Mouse (Mus musculus) lung, embryonic 16.5 days (tissue): ENCODE data around the gene Atcay. TPM values are rescaled to one million over a fixed set of nuclear protein-coding genes. Genes with fewer than 3 reads are reported as not detected.
"Not testable (repeated sequence)": the region's sequence is repeated elsewhere in the genome, so short reads cannot be mapped to it uniquely, and the experiment has no call there.

Experiments used
- ATAC-seq: fragments of 200-750 bp; cut with Nextera tagmentation; 2 replicates; pipeline ENCODE4 v1.8.0; 2017; ENCODE audit warnings: low read depth, mild to moderate bottlenecking, moderate library complexity
- H3K27ac ChIP-seq: fragments of 300-500 bp; sonication (generic); 2 replicates; pipeline ENCODE4 v1.5.1; 2014; ENCODE audit warnings: mild to moderate bottlenecking, control low read depth, low read length
- H3K27me3 ChIP-seq: fragments of 300-500 bp; sonication (generic); 2 replicates; pipeline ENCODE4 v1.6.1; 2014; ENCODE audit warnings: low read depth, low read length, mixed read lengths; ENCODE audit not compliant: control insufficient read depth, insufficient read depth
- H3K36me3 ChIP-seq: fragments of 300-500 bp; sonication (generic); 2 replicates; pipeline ENCODE4 v1.6.1; 2014; ENCODE audit warnings: low read length; ENCODE audit not compliant: control insufficient read depth, insufficient read depth
- H3K4me1 ChIP-seq: fragments of 300-500 bp; sonication (generic); replicated peaks from 2 replicates; pipeline ENCODE4 v1.6.1; 2014; ENCODE audit warnings: low read length, mixed read lengths; ENCODE audit not compliant: control insufficient read depth, insufficient read depth
- H3K4me2 ChIP-seq: fragments of 300-500 bp; sonication (generic); 2 replicates; pipeline ENCODE4 v1.6.1; 2014; ENCODE audit warnings: low read depth, low read length, control low read depth
- H3K4me3 ChIP-seq: fragments of 300-500 bp; sonication (generic); 2 replicates; pipeline ENCODE4 v1.5.1; 2014; ENCODE audit warnings: mild to moderate bottlenecking, low read length, control low read depth
- H3K9ac ChIP-seq: fragments of 300-500 bp; sonication (generic); 2 replicates; pipeline ENCODE4 v1.6.1; 2014; ENCODE audit warnings: low read length, control low read depth
- H3K9me3 ChIP-seq: fragments of 300-500 bp; sonication (generic); 2 replicates; pipeline ENCODE4 v1.6.1; 2016; ENCODE audit warnings: low read length; ENCODE audit not compliant: control insufficient read depth
- WGBS: fragments of 180-500 bp; shearing (Covaris S2); extraction: QIAGEN DNeasy Blood & Tissue Kit; methylation state at CpG from one replicate; pipeline ENCODE4 v1.1.7; 2014; 5-methylcytosine and 5-hydroxymethylcytosine counted together
- polyA plus RNA-seq: library from polyadenylated mRNA; unstranded; fragments of >200 nt; fragmentation: Nextera tagmentation; extraction: Ambion mirVana; gene quantifications from 2 replicates; pipeline ENCODE4 v1.2.1, GENCODE M21; 2015

Gene Atcay
- polyA plus RNA-seq, 1 experiment from 2014 or later: 0.36 TPM

- Histone ChIP-seq H3K9ac (peak overlapping the region; percentile 96), H3K4me2 (peak overlapping the region; percentile 90), H3K4me1 (peaks cover 38% of the 10 kb centered on the region), H3K36me3 (peaks cover 50% of the 10 kb centered on the region), H3K27me3 (no peaks in the 10 kb centered on the region), H3K9me3 (no peaks in the 10 kb centered on the region), H3K27ac (no peak overlapping the region), H3K4me3 (peak overlapping the region; percentile 81)
- ATAC-seq: no peak
- WGBS: 40% methylated on average over 14 of the region's 14 CpGs
Observed at GRCm38 (mm10) chr10:81177958-81178712, 52.5 kb downstream of the Atcay start.

GRCm38 (mm10) chr10:81177491-81177925 lies 53.1 kb downstream of the Atcay start:
- peaks cover 50% of the 10 kb centered on the region for H3K36me3 ChIP-seq

DNA sequence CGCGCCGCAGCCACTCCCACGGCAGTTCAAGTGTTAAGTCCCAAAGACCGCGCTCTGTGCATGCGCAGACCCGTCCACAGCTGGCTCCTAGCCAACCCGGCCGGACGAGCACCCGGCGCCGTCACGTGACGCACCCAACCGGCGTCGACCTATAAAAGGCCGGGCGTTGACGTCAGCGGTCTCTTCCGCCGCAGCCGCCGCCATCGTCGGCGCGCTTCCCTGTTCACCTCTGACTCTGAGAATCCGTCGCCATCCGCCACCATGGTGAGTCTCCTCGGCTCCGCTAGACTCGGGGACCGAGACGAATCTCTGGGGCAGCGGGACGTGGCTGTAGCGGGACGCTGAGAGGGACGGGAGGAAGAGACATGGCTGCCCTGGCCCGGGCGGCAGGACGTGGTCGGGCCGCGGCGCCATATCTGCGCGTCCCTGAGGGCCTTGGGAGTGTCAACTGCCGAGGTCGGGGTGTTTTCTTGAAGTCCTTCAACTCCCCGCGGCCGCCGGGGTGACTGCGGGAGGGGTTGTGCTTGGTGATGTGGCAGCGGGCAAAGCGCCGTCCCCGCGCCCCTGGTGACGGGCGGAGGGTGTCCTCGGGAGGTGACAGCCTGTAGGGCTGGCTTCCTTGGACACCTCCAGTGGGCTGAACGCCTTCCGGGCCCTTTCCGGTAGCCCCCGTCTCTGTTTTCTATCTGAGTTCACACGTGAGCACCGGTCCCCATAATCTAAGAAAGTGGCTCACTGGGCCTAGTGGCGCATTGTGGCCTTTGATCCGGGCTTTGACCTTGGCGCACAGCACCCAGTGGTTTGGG lies 54.0 kb downstream of the Atcay start, which contains the start of gene Eef2:
Gene Eef2 (plus strand): TSS at position 166 of the 806 bp plus-strand sequence.
- ATAC-seq: peak; percentile 87
- no peaks in the 10 kb centered on the region for H3K9me3 ChIP-seq
- H3K36me3 ChIP-seq: peaks cover 41% of the 10 kb centered on the region
- peak within 1 kb of the TSS; percentile 81 for H3K4me3 ChIP-seq
- H3K27ac ChIP-seq: peak within 1 kb of the TSS; percentile 87
- H3K27me3 ChIP-seq: no peaks in the 10 kb centered on the region
- H3K4me1 ChIP-seq: peaks cover 36% of the 10 kb centered on the region
- peak within 1 kb of the TSS; percentile 96 for H3K9ac ChIP-seq
- 0% methylated on average over 75 of the region's 77 CpGs for WGBS
- H3K4me2 ChIP-seq: peak within 1 kb of the TSS; percentile 90

More at GRCm38 (mm10) chr10:81177491-81177925, 53.1 kb downstream of the Atcay start:
- Histone ChIP-seq H3K4me2 (peak overlapping the region; percentile 90), H3K27ac (peak overlapping the region; percentile 87), H3K9me3 (no peaks in the 10 kb centered on the region), H3K4me3 (peak overlapping the region; percentile 81), H3K9ac (peak overlapping the region; percentile 96), H3K27me3 (no peaks in the 10 kb centered on the region), H3K4me1 (peaks cover 38% of the 10 kb centered on the region)
- no peak for ATAC-seq
- 6% methylated on average over 16 of the region's 16 CpGs for WGBS

DNA sequence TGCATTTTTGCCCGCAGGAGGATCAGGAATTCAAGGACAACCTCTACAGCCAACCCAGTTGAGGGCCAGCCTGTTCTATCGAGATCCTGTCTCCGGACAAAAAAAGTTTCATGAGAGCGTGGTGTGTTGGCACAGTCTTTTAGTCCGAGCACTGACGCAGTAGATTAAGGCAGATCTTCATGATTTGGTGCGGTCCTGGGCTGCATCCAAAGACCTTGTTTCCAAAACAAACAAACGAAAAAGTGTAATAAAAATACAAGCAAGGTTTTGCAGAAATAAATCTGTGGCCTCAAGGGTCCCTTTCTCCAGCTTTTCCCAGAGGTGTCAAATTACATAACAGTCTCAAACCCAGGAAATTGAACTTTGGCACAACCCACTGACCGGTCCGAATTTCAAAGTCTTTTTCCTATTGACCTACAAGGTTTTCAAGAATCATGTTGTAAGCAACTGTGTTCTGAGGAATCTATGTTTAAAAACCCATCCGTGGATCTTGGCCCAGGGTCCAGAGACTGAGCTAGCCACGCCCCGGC lies 54.6 kb downstream of the Atcay start:
- 2% methylated on average over 13 of the region's 13 CpGs for WGBS
- H3K27me3 ChIP-seq: no peaks in the 10 kb centered on the region
- ATAC-seq: peak; percentile 31
- H3K4me1 ChIP-seq: peaks cover 34% of the 10 kb centered on the region
- H3K4me2 ChIP-seq: peak overlapping the region; percentile 59
- peaks cover 34% of the 10 kb centered on the region for H3K36me3 ChIP-seq
- peak overlapping the region; percentile 34 for H3K9ac ChIP-seq
- no peaks in the 10 kb centered on the region for H3K9me3 ChIP-seq
- H3K4me3 ChIP-seq: peak overlapping the region; percentile 81
- peak overlapping the region; percentile 87 for H3K27ac ChIP-seq

- Histone ChIP-seq H3K4me3 (peak overlapping the region; percentile 40), H3K9ac (peak overlapping the region; percentile 46), H3K4me2 (peak overlapping the region; percentile 49), H3K36me3 (peaks cover 28% of the 10 kb centered on the region), H3K4me1 (peaks cover 34% of the 10 kb centered on the region), H3K27ac (peak overlapping the region; percentile 87)
- 7% methylated on average over 4 of the region's 4 CpGs for WGBS
- not testable (repeated sequence) for ATAC-seq, H3K9me3 ChIP-seq, H3K27me3 ChIP-seq
Observed at GRCm38 (mm10) chr10:81175345-81175701, 55.3 kb downstream of the Atcay start.

GRCm38 (mm10) chr10:81174617-81175344 lies 55.9 kb downstream of the Atcay start:
- Histone ChIP-seq H3K4me2 (peak overlapping the region; percentile 49), H3K27me3 (no peaks in the 10 kb centered on the region), H3K9ac (peak overlapping the region; percentile 46), H3K36me3 (peaks cover 22% of the 10 kb centered on the region), H3K4me1 (peaks cover 34% of the 10 kb centered on the region), H3K9me3 (no peaks in the 10 kb centered on the region), H3K4me3 (peak overlapping the region; percentile 40), H3K27ac (peak overlapping the region; percentile 87)
- peak; percentile 49 for ATAC-seq
- 3% methylated on average over 29 of the region's 29 CpGs for WGBS

DNA sequence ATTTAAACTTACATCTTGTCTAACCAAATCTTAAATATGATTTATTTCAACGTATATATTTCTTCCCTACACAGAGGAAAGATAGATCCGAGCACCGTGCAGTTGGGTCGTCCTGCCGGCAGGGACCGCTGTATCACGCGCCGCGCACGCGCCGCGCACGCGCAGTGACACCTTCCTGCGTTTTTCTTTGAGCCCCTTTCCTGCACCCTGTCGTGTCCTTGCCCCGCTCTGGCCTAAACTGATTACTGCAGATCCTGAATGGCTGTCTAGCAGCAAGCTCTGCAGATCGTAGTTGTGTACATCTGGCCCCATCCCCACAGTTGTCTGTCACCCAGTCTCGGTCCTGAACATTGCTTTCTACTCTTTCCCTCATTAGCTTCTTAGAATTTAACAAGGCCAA lies 57.5 kb downstream of the Atcay start:
- no peaks in the 10 kb centered on the region for H3K9me3 ChIP-seq
- H3K27me3 ChIP-seq: no peaks in the 10 kb centered on the region
- H3K4me3 ChIP-seq: 0 out of 2 replicates have a peak overlapping the region, but pooled peaks have one; percentile 1
- H3K4me1 ChIP-seq: peaks cover 31% of the 10 kb centered on the region
- H3K4me2 ChIP-seq: peak overlapping the region; percentile 48
- peaks cover 6% of the 10 kb centered on the region for H3K36me3 ChIP-seq
- 7% methylated on average over 21 of the region's 21 CpGs for WGBS
- ATAC-seq: peak; percentile 11
- peak overlapping the region; percentile 77 for H3K27ac ChIP-seq
- H3K9ac ChIP-seq: peak overlapping the region; percentile 62

GRCm38 (mm10) chr10:81169411-81169900 lies 61.2 kb downstream of the Atcay start:
- peak overlapping the region; percentile 34; the same call in 1 of the 2 replicates for H3K4me2 ChIP-seq
- not testable (repeated sequence) for H3K27me3 ChIP-seq, H3K9ac ChIP-seq, H3K4me3 ChIP-seq, ATAC-seq, H3K36me3 ChIP-seq, H3K9me3 ChIP-seq
- 24% methylated on average over 9 of the region's 14 CpGs for WGBS
- H3K4me1 ChIP-seq: peaks cover 23% of the 10 kb centered on the region
- peak overlapping the region; percentile 50; the same call in 1 of the 2 replicates for H3K27ac ChIP-seq
